Mouse (Mus musculus): Measurements from ENCODE around the gene Phactr1. TPM values are rescaled to one million over a fixed set of nuclear protein-coding genes. Genes with fewer than 3 reads are reported as not detected.

The Phactr1 gene
- polyA plus RNA-seq, 1 experiment from 2014 or later: 8.1 TPM

GRCm38 (mm10) chr13:43157370-43157769, 476.9 kb downstream of the Phactr1 start:
- no peak overlapping the region for H3K4me3 ChIP-seq (replicated peaks; ENCODE audit: low read length)
- H3K27ac ChIP-seq (ENCODE audit: low read length): no peak overlapping the region
- no peak overlapping the region for H3K9ac ChIP-seq (ENCODE audit: low read length)
- H3K36me3 ChIP-seq (ENCODE audit: control insufficient read depth, insufficient read depth, low read length): no peaks in the 10 kb centered on the region
- no peaks in the 10 kb centered on the region for H3K27me3 ChIP-seq (ENCODE audit: control insufficient read depth, insufficient read depth, low read length)
- 47% methylated on average over 5 of the region's 5 CpGs for WGBS
- no peak; the same call in 1 of the 2 replicates for ATAC-seq (ENCODE audit: insufficient read depth, low FRiP score)
- H3K9me3 ChIP-seq (replicated peaks; ENCODE audit: control insufficient read depth, low read length): no peaks in the 10 kb centered on the region
- 0 out of 2 replicates have a peak, but pooled peaks cover 3% of the 10 kb centered on the region for H3K4me1 ChIP-seq (ENCODE audit: control insufficient read depth, insufficient read depth, low read length)
- H3K4me2 ChIP-seq (ENCODE audit: low read depth, low read length): no peak overlapping the region

- Histone ChIP-seq H3K4me3 (replicated peaks; ENCODE audit: low read length) (no peak overlapping the region), H3K4me1 (ENCODE audit: control insufficient read depth, insufficient read depth, low read length) (0 out of 2 replicates have a peak, but pooled peaks cover 3% of the 10 kb centered on the region), H3K4me2 (ENCODE audit: low read depth, low read length) (no peak overlapping the region), H3K27ac (ENCODE audit: low read length) (no peak overlapping the region), H3K9ac (ENCODE audit: low read length) (no peak overlapping the region), H3K9me3 (replicated peaks; ENCODE audit: control insufficient read depth, low read length) (no peaks in the 10 kb centered on the region), H3K27me3 (ENCODE audit: control insufficient read depth, insufficient read depth, low read length) (no peaks in the 10 kb centered on the region), H3K36me3 (ENCODE audit: control insufficient read depth, insufficient read depth, low read length) (0 out of 2 replicates have a peak, but pooled peaks cover under 1% of the 10 kb centered on the region)
- 69% methylated on average over 5 of the region's 5 CpGs for WGBS
- ATAC-seq (ENCODE audit: insufficient read depth, low FRiP score): no peak
Measured at GRCm38 (mm10) chr13:43158281-43158680, 477.9 kb downstream of the Phactr1 start.

DNA sequence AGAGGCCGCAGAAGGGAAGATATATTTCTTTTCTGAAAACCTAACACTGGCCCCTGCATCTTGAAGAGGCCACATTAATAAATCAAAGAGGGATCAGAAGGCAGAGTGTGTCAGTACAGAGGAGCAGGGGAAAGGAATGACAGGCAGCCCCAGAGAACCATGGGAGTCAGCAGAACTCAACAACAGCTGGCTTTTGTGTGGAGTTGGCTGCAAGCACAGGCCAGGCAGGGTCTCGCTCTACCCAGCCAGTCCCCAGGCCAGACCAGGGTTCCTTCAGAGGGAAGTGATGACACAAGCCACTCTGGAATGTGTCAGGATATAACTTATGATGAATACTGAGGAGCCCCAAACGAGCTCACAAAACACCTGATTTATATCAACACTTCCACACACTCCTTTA, 479.0 kb downstream of the Phactr1 start:
- peak; percentile 65; the same call in 1 of the 2 replicates for ATAC-seq (ENCODE audit: insufficient read depth, low FRiP score)
- H3K27ac ChIP-seq (ENCODE audit: low read length): peak overlapping the region; percentile 12; the same call in 1 of the 2 replicates
- 40% methylated on average over 3 of the region's 3 CpGs for WGBS

DNA sequence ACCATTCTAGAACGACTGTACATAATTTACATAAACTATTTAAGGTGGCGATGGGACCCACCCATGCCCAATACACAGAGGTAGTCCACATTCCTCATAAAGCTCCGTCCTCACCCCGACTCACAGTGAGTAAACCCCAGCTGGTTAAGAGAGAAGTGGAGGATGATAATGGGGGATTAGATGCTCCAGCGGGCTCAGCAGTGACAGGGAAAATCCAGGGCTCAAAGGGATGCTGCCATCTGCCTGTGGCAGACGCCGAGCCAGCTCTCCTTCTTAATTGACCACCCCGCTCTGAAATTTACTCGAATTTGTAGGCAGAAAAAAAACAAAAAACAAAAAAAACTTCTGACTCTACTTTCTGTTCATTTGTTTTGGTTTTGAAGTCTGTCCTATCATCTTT, 487.3 kb downstream of the Phactr1 start:
- Histone ChIP-seq H3K4me2 (ENCODE audit: low read depth, low read length) (no peak overlapping the region), H3K9me3 (replicated peaks; ENCODE audit: control insufficient read depth, low read length) (no peaks in the 10 kb centered on the region), H3K4me3 (replicated peaks; ENCODE audit: low read length) (no peak overlapping the region), H3K36me3 (ENCODE audit: control insufficient read depth, insufficient read depth, low read length) (0 out of 2 replicates have a peak, but pooled peaks cover 2% of the 10 kb centered on the region), H3K27me3 (ENCODE audit: control insufficient read depth, insufficient read depth, low read length) (no peaks in the 10 kb centered on the region), H3K9ac (ENCODE audit: low read length) (no peak overlapping the region), H3K27ac (ENCODE audit: low read length) (no peak overlapping the region), H3K4me1 (ENCODE audit: control insufficient read depth, insufficient read depth, low read length) (peaks cover 6% of the 10 kb centered on the region; the same call in 1 of the 2 replicates)
- ATAC-seq (ENCODE audit: insufficient read depth, low FRiP score): no peak
- 83% methylated on average over 9 of the region's 9 CpGs for WGBS

More for the DNA sequence above, 479.0 kb downstream of the Phactr1 start:
- no peak overlapping the region for H3K9ac ChIP-seq (ENCODE audit: low read length)
- H3K4me1 ChIP-seq (ENCODE audit: control insufficient read depth, insufficient read depth, low read length): 0 out of 2 replicates have a peak, but pooled peaks cover 3% of the 10 kb centered on the region
- 0 out of 2 replicates have a peak, but pooled peaks cover 2% of the 10 kb centered on the region for H3K36me3 ChIP-seq (ENCODE audit: control insufficient read depth, insufficient read depth, low read length)
- H3K4me3 ChIP-seq (replicated peaks; ENCODE audit: low read length): no peak overlapping the region
- no peak overlapping the region for H3K4me2 ChIP-seq (ENCODE audit: low read depth, low read length)
- H3K27me3 ChIP-seq (ENCODE audit: control insufficient read depth, insufficient read depth, low read length): no peaks in the 10 kb centered on the region
- H3K9me3 ChIP-seq (replicated peaks; ENCODE audit: control insufficient read depth, low read length): no peaks in the 10 kb centered on the region

GRCm38 (mm10) chr13:43171020-43171710, 490.7 kb downstream of the Phactr1 start, which contains the start of gene Tbc1d7:
Gene Tbc1d7, minus strand, starts transcription at chr13:43171501.
- Histone ChIP-seq H3K9me3 (replicated peaks; ENCODE audit: control insufficient read depth, low read length) (no peaks in the 10 kb centered on the region), H3K4me1 (ENCODE audit: control insufficient read depth, insufficient read depth, low read length) (peaks cover 6% of the 10 kb centered on the region; the same call in 1 of the 2 replicates), H3K36me3 (ENCODE audit: control insufficient read depth, insufficient read depth, low read length) (no peaks in the 10 kb centered on the region), H3K27me3 (ENCODE audit: control insufficient read depth, insufficient read depth, low read length) (no peaks in the 10 kb centered on the region), H3K4me3 (replicated peaks; ENCODE audit: low read length) (peak within 1 kb of the TSS; percentile 80), H3K27ac (ENCODE audit: low read length) (peak within 1 kb of the TSS; percentile 76), H3K9ac (ENCODE audit: low read length) (peak within 1 kb of the TSS; percentile 91), H3K4me2 (ENCODE audit: low read depth, low read length) (peak within 1 kb of the TSS; percentile 76)
- under 1% methylated on average over 48 of the region's 48 CpGs for WGBS
- ATAC-seq (ENCODE audit: insufficient read depth, low FRiP score): peak; percentile 97

DNA sequence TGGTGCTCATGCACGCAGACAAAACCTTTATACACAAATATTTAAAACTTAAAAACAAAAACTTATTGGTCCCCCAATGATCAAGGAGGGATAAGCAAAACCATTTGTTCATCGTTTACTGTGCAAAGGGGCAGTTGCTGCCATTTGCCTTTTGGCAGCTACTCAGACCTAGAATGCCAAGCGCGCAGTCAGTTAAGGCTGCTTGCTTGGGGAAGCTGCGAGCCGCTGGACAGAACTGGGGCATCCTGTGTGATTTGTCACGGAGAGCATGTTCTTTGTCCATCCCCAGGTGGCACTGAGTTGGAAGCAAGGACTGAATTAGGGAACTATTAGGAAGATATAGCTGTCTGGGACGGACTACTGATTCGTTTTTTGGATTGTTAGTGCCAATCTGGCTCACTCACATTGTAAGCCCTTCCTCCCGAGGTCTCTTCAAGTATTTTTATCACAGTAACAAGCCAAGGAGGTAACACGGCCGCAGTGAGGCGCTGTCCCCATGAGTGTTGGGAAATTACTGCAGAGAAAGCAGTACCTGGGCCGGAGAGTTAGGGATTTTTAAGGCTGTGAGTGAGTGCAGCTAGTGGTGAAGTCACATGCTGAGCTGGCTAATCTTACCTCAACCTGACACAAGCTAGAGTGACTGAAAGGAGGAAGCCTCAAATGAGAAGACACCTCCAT, 491.8 kb downstream of the Phactr1 start:
- Histone ChIP-seq H3K36me3 (ENCODE audit: control insufficient read depth, insufficient read depth, low read length) (no peaks in the 10 kb centered on the region), H3K27me3 (ENCODE audit: control insufficient read depth, insufficient read depth, low read length) (no peaks in the 10 kb centered on the region), H3K4me2 (ENCODE audit: low read depth, low read length) (peak overlapping the region; percentile 76), H3K4me3 (replicated peaks; ENCODE audit: low read length) (peak overlapping the region; percentile 80), H3K9me3 (replicated peaks; ENCODE audit: control insufficient read depth, low read length) (no peaks in the 10 kb centered on the region), H3K9ac (ENCODE audit: low read length) (peak overlapping the region; percentile 83), H3K27ac (ENCODE audit: low read length) (no peak overlapping the region), H3K4me1 (ENCODE audit: control insufficient read depth, insufficient read depth, low read length) (peaks cover 6% of the 10 kb centered on the region; the same call in 1 of the 2 replicates)
- ATAC-seq (ENCODE audit: insufficient read depth, low FRiP score): no peak
- WGBS: 31% methylated on average over 14 of the region's 14 CpGs

DNA sequence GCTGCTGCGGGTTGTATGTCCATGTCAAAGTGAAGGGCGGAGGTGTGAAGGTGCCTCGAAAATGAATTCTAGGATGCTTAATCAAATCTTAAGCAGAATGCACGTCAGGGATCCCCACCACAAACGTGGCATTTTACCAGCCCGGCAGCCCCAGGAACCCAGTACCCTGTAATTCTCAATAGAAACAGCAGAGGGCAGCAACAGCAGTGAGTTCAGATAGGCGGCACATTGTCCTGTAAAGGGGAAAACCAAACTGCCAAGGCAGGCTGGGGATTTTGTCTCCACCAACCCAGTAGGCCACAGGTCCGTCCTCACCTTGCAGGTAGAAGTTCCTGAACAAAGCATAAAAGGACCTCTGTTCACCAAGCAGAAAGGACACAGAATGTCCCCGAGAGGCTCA, 492.8 kb downstream of the Phactr1 start:
- WGBS: 13% methylated on average over 9 of the region's 9 CpGs
- H3K4me1 ChIP-seq (ENCODE audit: control insufficient read depth, insufficient read depth, low read length): peaks cover 6% of the 10 kb centered on the region; the same call in 1 of the 2 replicates
- H3K4me2 ChIP-seq (ENCODE audit: low read depth, low read length): peak overlapping the region; percentile 22; the same call in 1 of the 2 replicates
- H3K36me3 ChIP-seq (ENCODE audit: control insufficient read depth, insufficient read depth, low read length): no peaks in the 10 kb centered on the region
- H3K27ac ChIP-seq (ENCODE audit: low read length): no peak overlapping the region
- no peaks in the 10 kb centered on the region for H3K27me3 ChIP-seq (ENCODE audit: control insufficient read depth, insufficient read depth, low read length)
- no peak; the same call in 1 of the 2 replicates for ATAC-seq (ENCODE audit: insufficient read depth, low FRiP score)
- no peaks in the 10 kb centered on the region for H3K9me3 ChIP-seq (replicated peaks; ENCODE audit: control insufficient read depth, low read length)
- H3K9ac ChIP-seq (ENCODE audit: low read length): 0 out of 2 replicates have a peak overlapping the region, but pooled peaks have one; percentile 22
- H3K4me3 ChIP-seq (replicated peaks; ENCODE audit: low read length): no peak overlapping the region

DNA sequence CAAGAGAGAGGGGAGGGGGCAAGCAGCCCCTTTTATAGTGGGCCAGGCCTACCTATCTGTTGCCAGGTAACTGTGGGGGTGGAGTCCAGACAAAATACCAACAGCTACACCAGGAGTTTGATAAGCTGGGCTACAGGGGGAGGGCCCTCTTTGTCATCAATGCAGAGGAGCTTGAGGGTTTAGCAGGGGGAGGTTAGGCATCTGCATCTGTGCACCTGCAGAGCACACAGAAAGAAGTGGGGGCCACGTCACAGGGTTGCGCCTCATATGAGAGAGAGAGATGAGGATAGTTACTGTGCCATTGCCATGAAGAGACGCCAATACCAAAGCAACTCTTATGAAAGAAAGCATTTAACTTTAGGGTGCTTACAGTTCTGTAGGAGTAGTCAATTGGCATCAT, 496.3 kb downstream of the Phactr1 start:
- Histone ChIP-seq H3K4me3 (replicated peaks; ENCODE audit: low read length) (no peak overlapping the region), H3K4me2 (ENCODE audit: low read depth, low read length) (no peak overlapping the region), H3K9ac (ENCODE audit: low read length) (no peak overlapping the region), H3K9me3 (replicated peaks; ENCODE audit: control insufficient read depth, low read length) (no peaks in the 10 kb centered on the region), H3K27me3 (ENCODE audit: control insufficient read depth, insufficient read depth, low read length) (no peaks in the 10 kb centered on the region), H3K27ac (ENCODE audit: low read length) (no peak overlapping the region), H3K4me1 (ENCODE audit: control insufficient read depth, insufficient read depth, low read length) (peaks cover 6% of the 10 kb centered on the region; the same call in 1 of the 2 replicates), H3K36me3 (ENCODE audit: control insufficient read depth, insufficient read depth, low read length) (no peaks in the 10 kb centered on the region)
- WGBS: 86% methylated on average over 3 of the region's 3 CpGs
- no peak for ATAC-seq (ENCODE audit: insufficient read depth, low FRiP score)

DNA sequence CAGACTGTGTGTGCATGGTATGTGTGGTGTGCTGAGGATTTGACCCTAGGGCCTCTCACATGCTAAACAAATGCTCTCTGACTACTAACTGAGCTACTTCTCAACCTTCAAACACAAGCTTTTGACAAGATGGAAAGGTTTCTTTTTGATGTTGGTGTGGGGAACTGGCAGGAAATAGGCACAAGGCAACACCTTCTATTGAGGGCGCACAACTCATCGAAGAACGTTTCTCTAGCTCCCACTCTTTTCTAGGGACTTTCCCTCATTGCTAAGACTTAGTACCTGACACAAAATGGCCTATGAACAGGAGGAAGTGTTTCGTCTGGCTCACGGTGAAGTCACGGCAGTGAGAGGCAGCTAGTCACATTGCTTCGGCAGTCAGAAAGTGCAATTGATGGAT, 496.9 kb downstream of the Phactr1 start:
- H3K27ac ChIP-seq (ENCODE audit: low read length): no peak overlapping the region
- H3K27me3 ChIP-seq (ENCODE audit: control insufficient read depth, insufficient read depth, low read length): no peaks in the 10 kb centered on the region
- H3K9ac ChIP-seq (ENCODE audit: low read length): no peak overlapping the region
- no peak overlapping the region for H3K4me2 ChIP-seq (ENCODE audit: low read depth, low read length)
- no peak for ATAC-seq (ENCODE audit: insufficient read depth, low FRiP score)
- WGBS: 85% methylated on average over 7 of the region's 7 CpGs
- no peaks in the 10 kb centered on the region for H3K9me3 ChIP-seq (replicated peaks; ENCODE audit: control insufficient read depth, low read length)
- H3K4me1 ChIP-seq (ENCODE audit: control insufficient read depth, insufficient read depth, low read length): no peaks in the 10 kb centered on the region; the same call in 1 of the 2 replicates
- H3K4me3 ChIP-seq (replicated peaks; ENCODE audit: low read length): no peak overlapping the region
- no peaks in the 10 kb centered on the region for H3K36me3 ChIP-seq (ENCODE audit: control insufficient read depth, insufficient read depth, low read length)

All from stomach, embryonic 16.5 days (tissue).